Mouse (Mus musculus): ENCODE results near the gene Stmn3.

Stmn3 gene

DNA sequence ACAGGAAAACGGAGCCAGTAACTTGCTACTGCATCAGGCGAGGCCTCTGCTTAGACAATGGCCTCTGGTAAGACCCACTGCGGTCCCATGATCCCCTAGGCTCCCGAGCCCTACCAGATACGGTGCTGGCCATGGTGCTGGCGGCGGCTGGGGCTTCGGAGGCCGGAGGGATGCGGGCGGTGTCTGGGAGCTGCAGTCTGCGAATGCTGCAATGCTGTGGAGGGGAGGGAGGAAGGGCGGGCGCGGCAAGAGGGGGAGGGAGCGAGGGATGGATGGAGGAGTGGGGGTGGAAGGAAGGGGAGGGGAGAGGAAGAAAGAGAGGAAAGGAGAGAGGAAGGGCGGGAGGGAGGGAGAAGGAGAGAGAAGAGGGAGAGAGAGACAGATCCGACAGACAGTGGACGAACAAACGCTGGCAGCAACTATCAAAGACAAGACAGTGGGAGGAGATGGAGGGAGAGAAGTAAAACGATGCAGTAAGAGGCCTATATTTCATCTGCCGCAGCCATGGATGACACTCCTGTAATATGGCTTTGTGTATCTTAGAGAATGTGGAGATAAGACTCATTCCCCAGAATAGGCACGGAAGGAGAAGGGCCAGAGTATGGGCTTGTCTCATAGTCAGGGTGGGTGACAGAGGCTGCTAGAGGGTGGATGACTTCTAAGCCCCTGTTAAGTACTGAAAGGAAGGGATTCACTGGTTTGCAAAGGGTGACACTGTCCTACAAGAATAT lies at the start of gene Stmn3:
TSS of gene Stmn3 (minus strand) at position 421 of the 731 bp plus-strand sequence.
- peak; percentile 90 to 94 for DNase-seq

DNA sequence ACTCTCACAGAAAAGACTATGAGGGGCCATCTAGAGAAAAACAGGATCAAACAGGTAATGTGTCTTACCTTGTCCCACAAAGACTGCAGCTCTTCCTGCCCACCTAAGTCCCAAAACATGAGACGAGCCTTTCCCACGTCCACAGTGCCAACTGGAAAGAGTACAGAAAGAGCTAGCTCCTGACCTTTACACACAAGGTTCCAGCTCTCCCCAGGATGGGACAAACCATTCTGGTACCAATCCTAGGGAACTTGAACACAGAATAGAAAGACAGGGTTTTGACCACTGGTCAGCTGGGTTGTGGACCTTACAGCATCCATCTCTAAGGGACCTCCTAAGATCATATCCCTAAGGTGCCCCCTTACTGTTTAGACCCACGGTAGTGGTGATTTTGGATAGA lies 49.6 kb upstream of the Stmn3 start:
- DNase-seq = no peak

GRCm38 (mm10) chr2:181356780-181357179 lies 42.5 kb upstream of the Stmn3 start:
- no peak for DNase-seq

- DNase-seq = no peak
These were observed 28.5 kb upstream of the Stmn3 start for GRCm38 (mm10) chr2:181342766-181343165.

DNA sequence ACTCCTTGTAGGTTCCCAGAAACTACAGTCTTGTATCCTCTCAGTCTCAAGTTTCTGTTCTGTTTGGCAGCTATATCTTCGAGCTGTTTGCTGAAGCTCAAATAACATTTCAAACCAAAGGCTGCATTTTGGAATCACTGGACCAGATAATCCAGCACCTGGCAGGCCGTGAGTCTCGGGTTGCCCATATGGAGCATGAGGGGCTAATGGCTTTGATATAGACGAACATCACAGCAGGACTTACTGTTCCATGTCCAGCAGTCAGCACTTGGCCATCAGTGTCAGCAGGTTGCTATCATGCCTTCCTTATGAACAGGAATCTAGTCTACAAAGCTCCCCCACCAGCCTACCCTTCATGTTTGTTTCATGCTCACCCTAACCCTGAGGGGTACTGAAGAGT lies 26.1 kb upstream of the Stmn3 start:
- peak; percentile 60 to 66 for DNase-seq

- DNase-seq = peak; percentile 76 to 85
These were observed 19.7 kb upstream of the Stmn3 start for GRCm38 (mm10) chr2:181334023-181334422.

DNA sequence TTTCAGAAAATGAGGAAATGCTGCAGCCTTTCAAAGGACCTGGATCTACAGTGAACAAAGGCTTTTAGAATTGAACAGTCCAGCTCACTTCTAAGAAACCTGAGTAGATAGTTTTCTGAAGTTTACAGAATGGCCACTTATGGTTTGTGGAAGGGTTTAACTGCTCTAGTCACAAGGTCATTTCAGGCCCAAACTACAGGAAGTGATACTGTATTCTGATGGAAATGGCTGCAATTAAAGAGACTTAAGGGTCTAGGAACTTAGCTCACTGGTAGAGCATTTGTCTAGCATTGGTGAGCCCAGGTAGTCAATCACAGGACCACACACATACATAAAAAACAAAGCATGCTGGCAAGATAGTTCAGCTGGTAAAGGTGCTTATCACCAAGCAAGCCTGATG lies 18.2 kb upstream of the Stmn3 start:
- no peak for DNase-seq

GRCm38 (mm10) chr2:181326098-181326497 lies 11.8 kb upstream of the Stmn3 start:
- no peak for DNase-seq

DNA sequence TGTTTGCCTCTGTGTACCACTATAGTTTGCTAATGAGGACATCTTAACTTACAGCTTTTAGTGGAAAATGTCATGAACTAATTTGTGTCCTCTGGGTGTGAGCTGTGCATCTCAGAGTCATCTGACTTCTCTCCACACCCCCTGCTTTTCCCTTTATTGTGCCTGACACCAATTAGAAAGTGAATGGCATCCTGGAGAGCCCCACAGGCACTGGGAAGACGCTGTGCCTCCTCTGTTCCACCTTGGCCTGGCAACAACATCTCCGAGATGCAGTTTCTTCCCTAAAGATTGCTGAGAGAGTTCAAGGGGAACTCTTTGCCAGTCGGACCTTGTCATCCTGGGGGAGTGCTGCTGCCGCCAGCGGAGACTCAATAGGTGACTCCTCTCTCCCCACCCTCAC lies 7.8 kb upstream of the Stmn3 start:
- no peak for DNase-seq

DNA sequence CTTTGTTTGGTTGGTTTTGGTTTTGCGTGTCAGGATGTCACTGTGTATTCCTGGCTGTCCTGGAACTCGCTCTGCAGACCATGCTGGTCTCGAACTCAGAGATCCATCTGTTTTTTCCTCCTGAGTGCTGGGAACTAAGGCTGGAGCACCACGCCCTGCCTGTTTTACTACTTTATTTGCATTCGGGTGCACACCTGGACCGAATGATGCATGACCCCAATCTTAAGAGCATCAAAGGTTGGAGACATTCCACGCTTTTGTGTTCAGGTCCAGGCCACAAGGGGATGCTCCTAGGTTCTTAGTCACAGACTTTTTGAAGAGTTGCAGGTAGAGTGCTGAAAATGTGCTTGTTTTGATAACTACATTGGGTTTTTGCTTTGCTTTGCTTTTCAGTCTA lies 5.8 kb upstream of the Stmn3 start:
- no peak for DNase-seq

GRCm38 (mm10) chr2:181319248-181320102 lies 5.2 kb upstream of the Stmn3 start, which contains the start of gene Rtel1:
Gene Rtel1, plus strand, starts transcription at chr2:181319739.
- peak; percentile 87 to 88 for DNase-seq

GRCm38 (mm10) chr2:181313344-181314079 lies 788 bp downstream of the Stmn3 start:
- peak; percentile 71 for DNase-seq

GRCm38 (mm10) chr2:181313006-181313343 lies 1.3 kb downstream of the Stmn3 start:
- DNase-seq = no peak

DNA sequence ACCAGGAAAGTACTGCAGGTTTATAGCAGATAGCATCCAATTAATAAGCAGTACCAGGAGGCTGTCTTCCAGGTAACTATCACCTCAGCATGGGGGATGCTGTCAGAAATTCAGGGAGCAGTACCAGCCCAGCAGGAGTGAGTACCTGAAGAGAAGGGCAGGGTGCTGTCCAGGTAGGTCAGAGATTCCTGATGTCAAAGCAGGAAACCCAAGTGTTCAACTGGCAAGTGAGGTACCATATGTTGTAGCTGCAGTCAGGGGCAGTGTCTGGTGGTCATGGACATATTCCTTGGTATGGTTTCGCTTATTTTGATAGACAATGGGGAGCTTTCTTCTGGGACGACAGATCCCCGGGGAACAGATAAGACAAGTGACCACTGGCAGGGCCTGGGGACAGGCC lies 1.9 kb downstream of the Stmn3 start:
- peak; percentile 28 to 37 for DNase-seq

DNA sequence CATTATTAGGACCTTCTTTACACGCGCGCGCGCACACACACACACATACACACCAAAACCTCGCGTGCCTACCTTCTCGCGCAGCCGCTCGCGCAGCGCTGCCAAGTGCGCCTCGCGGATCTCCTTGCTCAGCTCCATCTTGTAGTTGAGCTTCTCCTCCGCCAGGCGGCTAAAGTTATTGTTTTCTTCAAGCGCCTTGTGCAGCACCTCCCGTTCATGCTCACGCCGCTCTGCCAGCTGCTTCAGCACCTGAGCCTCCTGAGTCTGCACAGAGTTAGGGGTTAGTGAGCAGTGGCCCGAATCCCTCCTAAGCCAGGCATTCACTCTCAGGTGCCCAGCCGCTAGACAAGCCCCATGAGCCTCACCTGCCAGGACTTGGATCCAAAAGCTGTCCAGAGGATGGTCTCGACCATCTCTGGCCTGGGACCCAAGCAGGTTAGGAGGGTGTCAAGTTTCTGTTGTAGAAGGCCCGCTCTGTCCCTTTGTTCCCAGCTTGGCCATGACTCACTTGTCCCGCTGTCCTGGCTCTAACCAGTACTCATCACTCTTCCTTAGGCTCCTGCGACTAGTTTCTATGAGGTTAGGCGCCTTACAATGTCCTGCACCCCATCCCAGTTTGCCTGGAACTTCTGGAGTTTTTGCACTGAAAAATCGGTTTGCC lies 7.0 kb downstream of the Stmn3 start:
- peak; percentile 61 to 73 for DNase-seq

DNA sequence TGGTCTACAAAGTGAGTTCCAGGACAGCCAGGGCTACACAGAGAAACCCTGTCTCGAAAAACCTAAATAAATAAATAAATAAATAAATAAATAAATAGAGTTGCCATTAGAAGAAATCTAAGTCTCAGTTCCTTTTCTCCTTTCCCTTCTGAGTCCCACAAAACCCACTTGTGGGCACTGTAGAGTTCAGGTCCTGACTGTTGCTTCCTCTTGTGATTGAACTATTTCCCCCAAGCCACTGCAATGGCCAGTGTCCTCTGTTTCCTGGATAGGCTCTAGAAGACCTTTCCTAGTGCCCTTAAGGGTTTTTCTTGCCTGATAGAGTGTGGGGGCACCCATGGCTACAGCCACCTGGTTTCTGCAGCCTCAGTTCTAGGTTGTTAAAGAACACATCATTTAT lies 9.4 kb downstream of the Stmn3 start:
- DNase-seq = no peak

- no peak for DNase-seq
These were observed 12.3 kb downstream of the Stmn3 start for GRCm38 (mm10) chr2:181302041-181302440.

GRCm38 (mm10) chr2:181290937-181291336 lies 23.4 kb downstream of the Stmn3 start:
- no peak for DNase-seq

DNA sequence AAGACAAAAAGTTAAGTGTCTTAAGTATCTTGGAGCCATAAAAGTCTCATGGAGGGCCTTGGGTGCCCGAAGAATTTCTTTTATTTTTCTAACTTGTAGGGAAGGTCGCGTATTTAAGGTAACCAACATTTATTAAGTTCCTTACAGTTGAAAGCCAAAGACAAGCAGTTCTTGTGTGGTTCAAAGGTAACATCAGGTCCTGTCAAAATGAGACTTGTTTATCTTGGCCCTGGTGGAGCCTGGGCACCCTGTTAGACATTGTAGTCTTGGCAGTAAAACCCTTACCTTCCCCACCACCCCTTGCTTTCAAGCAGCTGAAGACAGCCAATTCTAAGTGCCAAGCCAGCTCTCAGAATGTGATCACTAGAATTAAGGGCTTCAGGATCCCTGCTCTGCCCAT lies 25.6 kb downstream of the Stmn3 start:
- DNase-seq = no peak

GRCm38 (mm10) chr2:181287958-181288350 lies 26.3 kb downstream of the Stmn3 start, which contains the start of gene Gmeb2:
Gene Gmeb2, minus strand, starts transcription at chr2:181288035.
- DNase-seq = peak; percentile 92 to 96

DNA sequence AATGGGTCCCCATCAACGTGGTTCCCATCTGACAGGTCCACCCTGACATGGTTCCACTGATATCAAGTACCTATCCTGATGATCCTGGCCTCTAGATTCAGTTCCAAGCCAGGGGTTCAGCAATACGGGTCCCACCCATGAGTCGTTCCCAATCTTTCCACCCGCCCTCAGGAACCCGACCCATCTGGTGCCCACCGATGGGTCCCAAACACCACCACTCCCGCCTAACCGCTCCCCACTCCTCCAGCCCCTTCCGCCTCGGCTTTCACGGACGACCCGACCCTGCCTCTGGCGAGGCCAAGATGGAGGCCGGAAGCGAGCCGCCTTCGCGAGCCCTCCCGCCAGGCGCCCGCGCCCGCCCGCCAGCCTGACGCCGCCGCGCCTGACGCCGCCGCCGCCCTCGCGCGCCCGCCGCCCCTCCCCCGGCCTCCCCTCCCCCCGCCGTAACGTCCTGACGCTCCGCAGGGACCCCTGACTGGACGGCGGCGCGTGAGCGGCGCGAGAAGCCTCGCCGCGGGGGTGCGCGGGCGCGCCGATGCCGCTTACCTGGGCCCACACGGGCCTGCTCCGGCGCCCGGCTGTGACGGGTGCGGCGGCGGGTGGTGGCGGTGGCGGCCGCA lies 26.9 kb downstream of the Stmn3 start:
- peak; percentile 91 to 93 for DNase-seq

DNA sequence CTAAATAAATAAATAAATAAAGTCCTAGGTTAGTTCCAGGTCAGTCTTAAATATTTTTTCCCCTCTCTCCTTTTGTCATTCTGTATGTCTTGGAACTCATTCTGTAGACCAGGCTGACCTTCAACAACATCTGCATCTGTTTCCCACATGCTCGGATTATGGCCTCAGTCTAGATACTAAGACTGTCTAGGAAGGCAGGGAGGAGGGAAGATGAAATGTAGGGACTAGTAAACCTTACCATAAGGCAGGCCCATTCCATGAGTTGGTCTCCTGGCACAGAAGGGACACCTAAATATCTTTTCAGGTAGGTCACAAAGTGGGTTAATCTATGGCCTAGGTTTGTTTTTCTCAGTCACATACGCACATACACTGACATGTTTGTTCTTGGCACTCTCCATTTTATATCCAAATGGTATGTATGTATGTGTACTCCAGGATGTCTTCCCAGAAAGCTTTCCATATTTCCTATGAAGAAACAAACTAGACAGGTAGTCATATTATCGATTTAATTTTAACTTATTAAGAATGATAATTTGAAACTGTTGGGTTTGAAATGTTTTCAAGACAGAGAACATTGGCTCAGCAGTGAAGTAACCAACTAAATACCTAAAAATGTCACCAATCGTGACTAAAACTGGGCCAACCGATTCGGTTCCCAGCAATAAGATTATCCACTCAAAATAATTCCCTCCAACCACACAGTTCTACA lies 27.5 kb downstream of the Stmn3 start:
- no peak for DNase-seq
